Mouse (Mus musculus) neural tube, embryonic 13.5 days (tissue): ENCODE results near the gene Aldh3b3. TPM values are rescaled to one million over a fixed set of nuclear protein-coding genes. Genes with fewer than 3 reads are reported as not detected.

Source experiments
- ATAC-seq: fragments of 200-750 bp; cut with Nextera tagmentation; 2 replicates; pipeline ENCODE4 v1.8.0; 2017; ENCODE audit warnings: low read depth, mild to moderate bottlenecking, moderate TSS enrichment, moderate library complexity
- H3K27ac ChIP-seq: fragments of 300-500 bp; sonication (generic); replicated peaks from 2 replicates; pipeline ENCODE4 v1.5.1; 2015; ENCODE audit warnings: moderate library complexity, mild to moderate bottlenecking, inconsistent platforms
- H3K27me3 ChIP-seq: fragments of 300-500 bp; sonication (generic); 2 replicates; pipeline ENCODE4 v1.6.1; 2015; ENCODE audit warnings: mild to moderate bottlenecking, inconsistent platforms
- H3K36me3 ChIP-seq: fragments of 300-500 bp; sonication (generic); 2 replicates; pipeline ENCODE4 v1.6.1; 2015; ENCODE audit warnings: mild to moderate bottlenecking, inconsistent platforms
- H3K4me1 ChIP-seq: fragments of 300-500 bp; sonication (generic); replicated peaks from 2 replicates; pipeline ENCODE4 v1.6.1; 2015; ENCODE audit warnings: inconsistent platforms
- H3K4me2 ChIP-seq: fragments of 300-500 bp; sonication (generic); 2 replicates; pipeline ENCODE4 v1.6.1; 2015; ENCODE audit warnings: inconsistent platforms, mild to moderate bottlenecking, moderate library complexity
- H3K4me3 ChIP-seq: fragments of 300-500 bp; sonication (generic); 2 replicates; pipeline ENCODE4 v1.5.1; 2015; ENCODE audit warnings: mild to moderate bottlenecking, inconsistent platforms
- H3K9ac ChIP-seq: fragments of 300-500 bp; sonication (generic); 2 replicates; pipeline ENCODE4 v1.6.1; 2015; ENCODE audit warnings: moderate library complexity, mild to moderate bottlenecking, inconsistent platforms
- H3K9me3 ChIP-seq: fragments of 300-500 bp; sonication (generic); 2 replicates; pipeline ENCODE4 v1.6.1; 2016; ENCODE audit warnings: inconsistent platforms
- WGBS: fragments of 180-500 bp; shearing (Covaris S2); methylation state at CpG from one replicate; pipeline ENCODE4 v1.1.7; 2015; 5-methylcytosine and 5-hydroxymethylcytosine counted together
- polyA plus RNA-seq: library from polyadenylated mRNA; unstranded; fragments of >200 nt; fragmentation: Nextera tagmentation; extraction: Ambion mirVana; gene quantifications from 2 replicates; pipeline ENCODE4 v1.2.1, GENCODE M21; 2015

Gene Aldh3b3
- polyA plus RNA-seq, 1 experiment from 2014 or later: not detected

- peak within 1 kb of the TSS; percentile 80 for H3K9ac ChIP-seq
- peak; percentile 99 for ATAC-seq
- peak within 1 kb of the TSS; percentile 79 for H3K4me3 ChIP-seq
- no peaks in the 10 kb centered on the region for H3K27me3 ChIP-seq
- peak within 1 kb of the TSS; percentile 73 for H3K27ac ChIP-seq
- under 1% methylated on average over 45 of the region's 45 CpGs for WGBS
- peaks cover 20% of the 10 kb centered on the region for H3K4me1 ChIP-seq
- H3K36me3 ChIP-seq: peaks cover 34% of the 10 kb centered on the region
- no peaks in the 10 kb centered on the region for H3K9me3 ChIP-seq
- peak within 1 kb of the TSS; percentile 61 for H3K4me2 ChIP-seq
Observed at GRCm38 (mm10) chr19:4012432-4013022, 54.1 kb downstream of the Aldh3b3 start, which contains the start of gene Ndufv1. TSS of gene Ndufv1 (minus strand) at chr19:4012806.

GRCm38 (mm10) chr19:4013066-4013465, 54.6 kb downstream of the Aldh3b3 start:
- H3K27me3 ChIP-seq: no peaks in the 10 kb centered on the region
- H3K9me3 ChIP-seq: no peaks in the 10 kb centered on the region
- H3K4me1 ChIP-seq: peaks cover 20% of the 10 kb centered on the region
- H3K36me3 ChIP-seq: peaks cover 29% of the 10 kb centered on the region
- no peak overlapping the region for H3K27ac ChIP-seq
- H3K4me2 ChIP-seq: peak overlapping the region; percentile 47
- 21% methylated on average over 9 of the region's 9 CpGs for WGBS
- H3K4me3 ChIP-seq: peak overlapping the region; percentile 79
- peak overlapping the region; percentile 44 for H3K9ac ChIP-seq
- ATAC-seq: no peak; the same call in 1 of the 2 replicates

GRCm38 (mm10) chr19:4014802-4015201, 56.4 kb downstream of the Aldh3b3 start:
- Histone ChIP-seq H3K4me2 (no peak overlapping the region), H3K4me3 (no peak overlapping the region), H3K9me3 (no peaks in the 10 kb centered on the region), H3K4me1 (peaks cover 20% of the 10 kb centered on the region), H3K27ac (no peak overlapping the region), H3K36me3 (peaks cover 11% of the 10 kb centered on the region), H3K27me3 (no peaks in the 10 kb centered on the region), H3K9ac (no peak overlapping the region)
- no peak for ATAC-seq

GRCm38 (mm10) chr19:4015635-4016034, 57.2 kb downstream of the Aldh3b3 start:
- WGBS: 64% methylated on average over 5 of the region's 5 CpGs

GRCm38 (mm10) chr19:4017921-4018587, 59.6 kb downstream of the Aldh3b3 start:
- H3K27ac ChIP-seq: no peak overlapping the region
- peaks cover 5% of the 10 kb centered on the region; the same call in 1 of the 2 replicates for H3K4me1 ChIP-seq
- WGBS: 74% methylated on average over 10 of the region's 10 CpGs
- H3K4me3 ChIP-seq: no peak overlapping the region
- no peaks in the 10 kb centered on the region for H3K36me3 ChIP-seq
- no peaks in the 10 kb centered on the region for H3K9me3 ChIP-seq
- H3K4me2 ChIP-seq: no peak overlapping the region
- ATAC-seq: no peak
- 0 out of 2 replicates have a peak overlapping the region, but pooled peaks have one; percentile 26 for H3K9ac ChIP-seq
- no peaks in the 10 kb centered on the region for H3K27me3 ChIP-seq

More at GRCm38 (mm10) chr19:4015635-4016034, 57.2 kb downstream of the Aldh3b3 start:
- H3K4me2 ChIP-seq: no peak overlapping the region
- no peaks in the 10 kb centered on the region for H3K9me3 ChIP-seq
- H3K4me3 ChIP-seq: no peak overlapping the region
- no peak overlapping the region for H3K27ac ChIP-seq
- H3K9ac ChIP-seq: 0 out of 2 replicates have a peak overlapping the region, but pooled peaks have one; percentile 5
- no peaks in the 10 kb centered on the region for H3K27me3 ChIP-seq
- ATAC-seq: no peak
- H3K36me3 ChIP-seq: peaks cover 4% of the 10 kb centered on the region; the same call in 1 of the 2 replicates
- H3K4me1 ChIP-seq: peaks cover 20% of the 10 kb centered on the region

- no peaks in the 10 kb centered on the region for H3K36me3 ChIP-seq
- H3K27ac ChIP-seq: no peak overlapping the region
- H3K27me3 ChIP-seq: no peaks in the 10 kb centered on the region
- no peaks in the 10 kb centered on the region for H3K9me3 ChIP-seq
- ATAC-seq: peak; percentile 82
- H3K4me1 ChIP-seq: no peaks in the 10 kb centered on the region; the same call in 1 of the 2 replicates
- WGBS: 31% methylated on average over 18 of the region's 18 CpGs
- H3K4me2 ChIP-seq: no peak overlapping the region
- no peak overlapping the region for H3K4me3 ChIP-seq
- H3K9ac ChIP-seq: 0 out of 2 replicates have a peak overlapping the region, but pooled peaks have one; percentile 38
Observed at GRCm38 (mm10) chr19:4018743-4019583, 60.5 kb downstream of the Aldh3b3 start.

Other genes with a start within 250 kb of the Aldh3b3 start
- gene Kmt5b, start 191.2 kb upstream of the Aldh3b3 start, polyA plus RNA-seq: 43.7 and 45.7 TPM in 2 replicates
- 51.5 and 54.6 TPM in 2 replicates for gene Chka, start 106.9 kb upstream of the Aldh3b3 start, polyA plus RNA-seq
- 18.4 and 18.9 TPM in 2 replicates for gene Tcirg1, start 51.5 kb upstream of the Aldh3b3 start, polyA plus RNA-seq
- 286 and 302 TPM in 2 replicates for gene Ndufs8, start 45.9 kb upstream of the Aldh3b3 start, polyA plus RNA-seq
- 1.9 and 2.2 TPM in 2 replicates for gene Aldh3b1, start 28.8 kb upstream of the Aldh3b3 start, polyA plus RNA-seq
- gene Unc93b1, start 23.5 kb upstream of the Aldh3b3 start, polyA plus RNA-seq: 11.8 and 13.5 TPM in 2 replicates
- gene Aldh3b2, start 13.7 kb downstream of the Aldh3b3 start, polyA plus RNA-seq: 0.14 and 0.32 TPM in 2 replicates
- gene Acy3, start 27.9 kb downstream of the Aldh3b3 start, polyA plus RNA-seq: 2.3 and 3.9 TPM in 2 replicates
- not detected in 2 replicates for gene Tbx10, start 34.1 kb downstream of the Aldh3b3 start, polyA plus RNA-seq
- gene Nudt8, start 41.9 kb downstream of the Aldh3b3 start, polyA plus RNA-seq: 22.5 and 22.9 TPM in 2 replicates
- 4.7 and 6.0 TPM in 2 replicates for gene Gm49405, start 42.0 kb downstream of the Aldh3b3 start, polyA plus RNA-seq
- gene Doc2g, start 44.7 kb downstream of the Aldh3b3 start, polyA plus RNA-seq: 6.0 and 7.1 TPM in 2 replicates
- gene Ndufv1, start 54.2 kb downstream of the Aldh3b3 start, polyA plus RNA-seq: 217 and 222 TPM in 2 replicates
- 383 and 433 TPM in 2 replicates for gene Gstp1, start 79.3 kb downstream of the Aldh3b3 start, polyA plus RNA-seq
- 1.5 and 1.7 TPM in 2 replicates for gene Gstp2, start 87.4 kb downstream of the Aldh3b3 start, polyA plus RNA-seq
- not detected in 2 replicates for gene Gstp3, start 100.9 kb downstream of the Aldh3b3 start, polyA plus RNA-seq
- gene Cabp2, start 122.9 kb downstream of the Aldh3b3 start, polyA plus RNA-seq: not detected in 2 replicates
- 82.6 and 86.4 TPM in 2 replicates for gene Cdk2ap2, start 138.5 kb downstream of the Aldh3b3 start, polyA plus RNA-seq
- gene Pitpnm1, start 141.4 kb downstream of the Aldh3b3 start, polyA plus RNA-seq: 37.0 and 37.8 TPM in 2 replicates
- 92.4 and 94.0 TPM in 2 replicates for gene Aip, start 167.2 kb downstream of the Aldh3b3 start, polyA plus RNA-seq
- gene Gpr152, start 181.1 kb downstream of the Aldh3b3 start, polyA plus RNA-seq: not detected in 2 replicates
- 0.14 TPM in 2 replicates for gene Cabp4, start 185.4 kb downstream of the Aldh3b3 start, polyA plus RNA-seq
- 119 and 120 TPM in 2 replicates for gene Coro1b, start 190.0 kb downstream of the Aldh3b3 start, polyA plus RNA-seq
- gene Ptprcap, start 195.0 kb downstream of the Aldh3b3 start, polyA plus RNA-seq: 0.54 and 1.2 TPM in 2 replicates
- 62.7 and 63.6 TPM in 2 replicates for gene Rps6kb2, start 204.7 kb downstream of the Aldh3b3 start, polyA plus RNA-seq
- 5.1 and 6.6 TPM in 2 replicates for gene Carns1, start 216.8 kb downstream of the Aldh3b3 start, polyA plus RNA-seq
- 0.80 and 0.88 TPM in 2 replicates for gene Tbc1d10c, start 232.6 kb downstream of the Aldh3b3 start, polyA plus RNA-seq
- gene Ppp1ca, start 233.4 kb downstream of the Aldh3b3 start, polyA plus RNA-seq: 683 and 709 TPM in 2 replicates
- gene Rad9a, start 243.0 kb downstream of the Aldh3b3 start, polyA plus RNA-seq: 23.5 and 24.9 TPM in 2 replicates